Mouse (Mus musculus) megakaryocyte, embryonic 14.5 days (primary cell): ENCODE results near the gene March2. TPM values are rescaled to one million over a fixed set of nuclear protein-coding genes. Genes with fewer than 3 reads are reported as not detected.
"Not testable (repeated sequence)": the region's sequence is repeated elsewhere in the genome, so short reads cannot be mapped to it uniquely, and the experiment has no call there.

ENCODE experiments used
- H3K27me3 ChIP-seq: replicated peaks from 2 replicates; pipeline ENCODE3; 2012; ENCODE audit warnings: inconsistent platforms
- H3K36me3 ChIP-seq: replicated peaks from 2 replicates; pipeline ENCODE3; 2012; ENCODE audit warnings: low read length, inconsistent platforms, mixed read lengths
- H3K4me1 ChIP-seq: 2 replicates; pipeline ENCODE4 v1.6.1; 2012; ENCODE audit warnings: inconsistent platforms
- H3K4me3 ChIP-seq: replicated peaks from 2 replicates; pipeline ENCODE3; 2012; ENCODE audit warnings: moderate library complexity, mild to moderate bottlenecking, inconsistent platforms
- H3K9me3 ChIP-seq: 2 replicates; pipeline ENCODE4 v1.6.1; 2012; ENCODE audit warnings: inconsistent platforms
- FLI1 ChIP-seq: IDR thresholded peaks from 2 replicates; pipeline ENCODE4 v1.6.1; 2012; ENCODE audit warnings: low read length, inconsistent platforms, mixed read lengths
- GATA1 ChIP-seq: IDR thresholded peaks from 3 replicates; pipeline ENCODE4 v1.6.1; 2012; ENCODE audit warnings: mixed read lengths, low read length, inconsistent platforms, borderline replicate concordance
- polyA plus RNA-seq: library from polyadenylated mRNA; stranded (reverse); fragments of >175 nt; gene quantifications from 2 replicates; pipeline ENCODE4 v1.2.3, GENCODE M21; 2012; ENCODE audit warnings: low replicate concordance; ENCODE audit not compliant: insufficient read depth

March2 gene
- polyA plus RNA-seq, 1 experiment, result 126 TPM

DNA sequence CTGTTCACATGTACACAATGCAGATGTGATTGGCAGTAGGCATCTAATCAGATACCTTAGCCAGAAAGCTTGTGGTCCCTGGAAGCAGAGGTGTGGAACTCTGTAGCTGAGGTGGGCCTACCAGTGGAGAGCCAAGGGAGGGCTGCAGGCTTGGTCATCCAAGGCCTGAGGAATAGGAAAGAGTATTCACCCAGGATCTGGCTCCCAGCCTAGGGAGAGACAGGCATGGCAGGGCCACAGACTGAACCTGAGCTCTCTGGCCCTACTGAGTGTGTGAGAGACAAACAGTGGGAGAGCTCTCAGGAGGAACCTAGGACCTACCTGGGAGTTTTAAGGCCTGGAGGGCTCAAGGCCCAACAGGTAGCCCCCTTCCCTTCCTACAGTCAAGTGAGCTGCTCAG is 32.7 kb upstream of the March2 start:
- peaks cover 83% of the 10 kb centered on the region for H3K36me3 ChIP-seq
- H3K27me3 ChIP-seq, result no peaks in the 10 kb centered on the region
- no peaks in the 10 kb centered on the region for H3K9me3 ChIP-seq

DNA sequence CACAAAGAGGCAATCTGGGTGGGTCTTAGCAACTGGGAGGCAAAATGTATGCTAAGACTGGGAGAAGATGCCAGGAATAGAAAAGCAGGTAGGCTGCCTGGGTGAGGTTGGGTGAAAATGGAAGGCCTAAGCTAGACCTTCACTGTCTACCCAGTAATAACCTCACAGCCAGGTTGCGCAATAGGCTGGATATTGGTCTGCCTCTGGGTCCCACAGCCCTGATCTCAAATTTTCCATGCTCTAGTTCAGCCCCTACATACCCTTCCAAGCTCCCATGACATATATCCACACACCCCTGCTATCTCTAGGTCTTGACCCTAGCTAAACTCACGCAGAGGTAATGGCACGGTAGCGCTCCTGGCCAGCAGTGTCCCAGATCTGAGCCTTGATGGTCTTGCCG is 31.0 kb upstream of the March2 start:
- no peak for TF ChIP-seq GATA1
- TF ChIP-seq FLI1, result no peak
- Histone ChIP-seq H3K4me1 (peaks cover 58% of the 10 kb centered on the region), H3K27me3 (no peaks in the 10 kb centered on the region), H3K4me3 (no peak overlapping the region), H3K9me3 (no peaks in the 10 kb centered on the region), H3K36me3 (peaks cover 85% of the 10 kb centered on the region)

More for the DNA sequence above, 32.7 kb upstream of the March2 start:
- peaks cover 71% of the 10 kb centered on the region for H3K4me1 ChIP-seq
- H3K4me3 ChIP-seq, result no peak overlapping the region
- TF ChIP-seq GATA1 (no peak), FLI1 (no peak)

DNA sequence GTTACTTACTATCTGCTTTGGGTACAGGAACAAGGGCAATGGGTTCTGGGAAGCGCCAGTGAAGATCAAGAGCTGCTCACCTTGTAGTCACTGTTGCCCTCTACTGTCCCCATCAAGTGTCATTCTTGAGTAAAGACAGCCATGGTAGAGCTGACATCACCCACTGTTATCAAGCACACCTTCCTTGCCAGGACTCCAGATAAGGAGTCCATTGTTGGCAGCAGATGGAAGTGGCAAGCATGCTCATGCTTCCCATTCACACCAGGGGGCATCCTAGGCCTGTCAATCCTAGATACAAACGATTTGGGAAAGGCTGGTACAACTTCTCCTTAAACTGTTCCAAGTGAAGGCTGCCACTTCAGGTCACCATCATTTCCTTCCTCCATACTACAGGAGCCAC is 27.5 kb upstream of the March2 start:
- no peaks in the 10 kb centered on the region for H3K27me3 ChIP-seq
- H3K36me3 ChIP-seq, result peaks cover 57% of the 10 kb centered on the region
- H3K9me3 ChIP-seq, result no peaks in the 10 kb centered on the region; the same call in 1 of the 2 replicates
- TF ChIP-seq FLI1, result no peak
- no peak for TF ChIP-seq GATA1
- H3K4me1 ChIP-seq, result peaks cover 25% of the 10 kb centered on the region
- no peak overlapping the region for H3K4me3 ChIP-seq

DNA sequence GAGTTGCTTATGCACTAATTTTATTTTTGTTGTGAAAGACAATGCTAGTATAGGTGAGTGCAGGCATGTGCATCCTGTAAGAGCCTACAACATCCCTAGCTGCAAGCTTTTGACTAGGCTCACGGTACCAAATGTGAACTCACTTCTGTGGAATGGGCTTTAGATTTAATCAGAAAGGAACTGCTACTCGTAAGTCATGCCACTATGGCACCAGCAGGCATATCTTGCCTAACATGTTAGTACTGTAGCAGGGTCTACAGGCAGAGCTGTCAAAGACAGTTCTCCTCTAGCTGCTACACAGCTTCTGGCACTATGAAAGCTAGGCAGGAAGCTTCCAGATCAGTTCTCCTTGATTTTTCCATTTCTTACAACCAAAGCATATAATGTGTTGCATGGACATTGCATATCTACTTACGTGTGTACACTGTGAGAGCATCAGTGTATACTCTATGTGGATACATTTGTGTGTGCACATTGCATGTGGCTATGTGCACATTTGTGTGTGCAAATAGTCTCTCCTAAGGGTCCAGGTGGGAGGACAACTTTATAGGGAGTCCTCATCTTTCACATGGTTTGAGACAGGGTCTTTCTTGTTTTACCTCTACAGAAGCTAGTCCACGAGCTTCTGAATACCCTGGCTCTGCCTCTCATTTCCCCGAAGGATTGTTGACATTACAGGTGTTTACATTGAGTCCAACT is 26.4 kb upstream of the March2 start:
- TF ChIP-seq FLI1 (no peak), GATA1 (no peak)

DNA sequence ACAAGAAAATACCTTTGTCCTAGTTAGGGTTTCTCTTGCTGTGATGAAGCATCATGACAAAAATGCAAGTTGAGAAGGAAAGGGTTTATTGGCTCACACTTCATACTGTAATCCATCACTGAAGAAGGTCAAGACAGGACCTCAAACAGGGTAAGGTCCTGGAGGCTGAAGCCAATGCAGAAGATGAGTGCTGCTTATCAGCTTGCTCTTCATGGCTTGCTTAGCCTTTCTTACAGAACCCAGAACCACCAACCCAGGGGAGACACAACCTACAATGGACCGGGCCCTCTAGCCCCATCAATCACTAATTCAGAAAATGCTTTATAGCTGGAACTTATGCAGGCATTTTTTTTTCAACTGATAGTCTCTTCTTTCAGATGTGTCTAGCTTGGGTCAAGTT is 23.9 kb upstream of the March2 start:
- peaks cover 6% of the 10 kb centered on the region for H3K4me1 ChIP-seq
- no peak for TF ChIP-seq GATA1
- TF ChIP-seq FLI1, result no peak
- no peak overlapping the region for H3K4me3 ChIP-seq
- H3K36me3 ChIP-seq, result peaks cover 21% of the 10 kb centered on the region
- H3K27me3 ChIP-seq, result no peaks in the 10 kb centered on the region
- H3K9me3 ChIP-seq, result no peaks in the 10 kb centered on the region; the same call in 1 of the 2 replicates

More for the DNA sequence above, 26.4 kb upstream of the March2 start:
- Histone ChIP-seq H3K4me1 (peaks cover 13% of the 10 kb centered on the region), H3K36me3 (peaks cover 45% of the 10 kb centered on the region), H3K9me3 (no peaks in the 10 kb centered on the region; the same call in 1 of the 2 replicates), H3K27me3 (no peaks in the 10 kb centered on the region), H3K4me3 (no peak overlapping the region)

DNA sequence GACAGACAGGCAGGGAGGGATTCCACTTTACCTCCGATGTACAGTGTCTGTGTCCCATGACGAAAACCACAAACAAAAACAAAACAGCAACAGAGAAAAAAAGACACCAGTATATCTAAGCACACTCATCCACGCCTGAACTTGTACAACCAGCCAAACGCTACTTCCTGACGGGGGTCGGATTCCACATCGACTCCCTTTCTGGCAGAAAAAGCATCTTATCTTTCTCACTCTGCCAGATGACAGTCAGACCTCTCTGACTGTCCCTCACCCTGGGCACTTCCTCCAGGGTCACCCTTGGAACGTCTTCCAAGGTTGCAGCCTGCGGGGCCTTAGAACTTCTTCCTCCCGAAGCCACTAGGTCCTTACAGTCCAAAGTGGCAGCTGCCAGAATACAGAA is 15.1 kb upstream of the March2 start:
- H3K4me1 ChIP-seq, H3K9me3 ChIP-seq, H3K27me3 ChIP-seq: not testable (repeated sequence)

DNA sequence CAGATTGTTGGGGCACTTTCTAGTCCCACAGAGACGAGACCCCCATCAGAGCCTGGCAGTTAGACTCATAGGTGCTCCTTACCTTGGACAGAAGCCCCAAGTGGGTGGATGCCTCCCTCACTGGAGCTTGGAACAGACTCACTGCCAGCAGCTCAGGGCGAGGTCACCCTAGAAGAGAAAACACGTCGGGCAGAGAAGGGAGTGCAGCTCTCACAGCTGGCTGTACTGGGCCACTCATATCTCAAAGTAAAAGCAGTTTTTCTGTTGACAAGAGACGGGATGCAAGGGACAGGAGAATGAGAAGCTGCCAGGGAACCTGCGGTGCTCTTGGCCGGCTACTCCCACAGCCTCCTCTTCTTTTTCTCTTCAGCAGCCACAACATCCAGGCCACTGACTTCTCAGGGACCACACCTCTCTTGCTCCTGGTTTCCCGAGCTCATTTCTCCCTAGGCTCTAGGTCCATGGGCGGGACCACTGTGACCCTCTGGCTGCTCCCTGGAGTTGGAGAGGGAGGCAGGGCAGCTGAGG is 14.2 kb upstream of the March2 start:
- not testable (repeated sequence) for H3K36me3 ChIP-seq, H3K4me3 ChIP-seq, H3K27me3 ChIP-seq, H3K4me1 ChIP-seq, H3K9me3 ChIP-seq

More for the DNA sequence above, 15.1 kb upstream of the March2 start:
- not testable (repeated sequence) for H3K36me3 ChIP-seq, H3K4me3 ChIP-seq

DNA sequence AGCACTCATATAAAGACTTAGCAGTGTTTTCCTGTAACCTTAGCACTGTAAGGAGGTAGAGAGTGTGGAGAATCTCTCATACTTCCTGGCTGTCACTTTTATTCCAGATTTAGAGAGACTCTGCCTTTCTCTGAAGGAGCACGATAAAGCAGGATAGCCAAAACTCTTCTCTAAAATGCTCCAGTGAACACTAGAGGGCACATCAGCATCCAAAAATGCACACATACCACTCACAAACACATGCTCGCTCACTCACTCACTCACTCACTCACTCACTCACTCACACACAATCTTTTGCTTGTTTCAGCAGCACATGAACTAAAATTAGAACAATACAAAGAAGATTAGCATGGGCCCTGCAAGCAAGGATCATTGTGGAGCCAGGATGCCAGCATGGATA is 10.7 kb upstream of the March2 start:
- no peaks in the 10 kb centered on the region for H3K36me3 ChIP-seq
- H3K4me1 ChIP-seq, result peaks cover 8% of the 10 kb centered on the region
- peaks cover 5% of the 10 kb centered on the region for H3K9me3 ChIP-seq
- no peak overlapping the region for H3K4me3 ChIP-seq
- H3K27me3 ChIP-seq, result peaks cover 4% of the 10 kb centered on the region
- TF ChIP-seq FLI1 (no peak), GATA1 (no peak)

DNA sequence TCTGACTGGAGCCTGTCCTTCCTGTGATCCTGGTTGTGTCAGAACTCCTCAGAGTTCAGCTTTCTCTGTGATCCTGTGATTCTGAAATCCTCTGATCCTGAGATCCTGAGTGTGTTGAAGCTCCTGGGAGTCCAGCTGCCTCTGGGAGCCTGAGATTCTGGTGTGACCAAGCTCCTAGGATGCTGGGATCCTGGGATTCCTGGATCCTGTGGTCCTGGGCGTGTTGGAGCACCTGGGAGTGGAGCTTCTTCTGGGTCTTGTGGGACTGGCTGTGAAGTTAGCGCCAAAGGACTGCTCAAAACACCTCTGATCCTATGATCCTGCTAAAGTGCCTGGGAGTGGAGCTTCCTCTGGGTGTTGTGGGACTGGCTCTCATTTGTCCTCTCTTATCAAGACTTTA is 9.9 kb upstream of the March2 start:
- no peaks in the 10 kb centered on the region for H3K36me3 ChIP-seq
- H3K9me3 ChIP-seq, result peaks cover 5% of the 10 kb centered on the region
- no peak overlapping the region for H3K4me3 ChIP-seq
- peaks cover 8% of the 10 kb centered on the region for H3K4me1 ChIP-seq
- no peak for TF ChIP-seq FLI1
- no peak for TF ChIP-seq GATA1
- peaks cover 4% of the 10 kb centered on the region for H3K27me3 ChIP-seq

DNA sequence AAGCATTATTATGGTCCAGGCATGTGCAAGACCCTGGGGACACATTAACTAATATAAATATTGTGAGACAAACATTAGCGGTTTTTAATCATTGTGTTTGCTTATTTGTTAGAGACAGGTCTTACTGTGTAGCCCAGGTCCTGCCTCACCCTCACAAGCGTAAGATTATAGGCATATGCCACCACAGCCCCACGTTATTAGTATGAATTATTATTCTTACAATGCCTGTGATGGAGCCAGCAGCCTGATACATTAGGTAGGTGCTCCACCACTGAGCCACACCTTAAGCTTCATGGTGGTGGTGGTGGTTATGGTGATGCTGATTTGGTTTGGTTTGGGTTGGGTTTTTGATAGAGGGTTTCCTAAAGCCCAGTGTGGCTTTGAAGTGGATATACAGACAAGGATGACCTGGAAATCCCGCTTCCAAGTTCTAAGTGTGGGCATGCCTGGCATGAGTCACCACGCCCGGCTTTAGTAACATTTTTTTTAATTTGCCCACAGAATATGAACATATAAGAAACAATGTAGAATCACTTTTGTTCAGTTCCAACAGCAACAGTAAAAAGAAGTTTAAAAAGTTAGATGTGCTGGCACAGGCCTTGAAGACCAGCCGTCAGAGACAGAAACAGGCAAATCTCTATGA is 1.4 kb upstream of the March2 start:
- Histone ChIP-seq H3K9me3 (no peaks in the 10 kb centered on the region), H3K27me3 (no peaks in the 10 kb centered on the region), H3K4me1 (peaks cover 39% of the 10 kb centered on the region), H3K4me3 (no peak overlapping the region), H3K36me3 (peaks cover 24% of the 10 kb centered on the region)
- TF ChIP-seq FLI1 (no peak), GATA1 (no peak)
